Mouse (Mus musculus): ENCODE results near the gene Plau.

The Plau gene

DNA sequence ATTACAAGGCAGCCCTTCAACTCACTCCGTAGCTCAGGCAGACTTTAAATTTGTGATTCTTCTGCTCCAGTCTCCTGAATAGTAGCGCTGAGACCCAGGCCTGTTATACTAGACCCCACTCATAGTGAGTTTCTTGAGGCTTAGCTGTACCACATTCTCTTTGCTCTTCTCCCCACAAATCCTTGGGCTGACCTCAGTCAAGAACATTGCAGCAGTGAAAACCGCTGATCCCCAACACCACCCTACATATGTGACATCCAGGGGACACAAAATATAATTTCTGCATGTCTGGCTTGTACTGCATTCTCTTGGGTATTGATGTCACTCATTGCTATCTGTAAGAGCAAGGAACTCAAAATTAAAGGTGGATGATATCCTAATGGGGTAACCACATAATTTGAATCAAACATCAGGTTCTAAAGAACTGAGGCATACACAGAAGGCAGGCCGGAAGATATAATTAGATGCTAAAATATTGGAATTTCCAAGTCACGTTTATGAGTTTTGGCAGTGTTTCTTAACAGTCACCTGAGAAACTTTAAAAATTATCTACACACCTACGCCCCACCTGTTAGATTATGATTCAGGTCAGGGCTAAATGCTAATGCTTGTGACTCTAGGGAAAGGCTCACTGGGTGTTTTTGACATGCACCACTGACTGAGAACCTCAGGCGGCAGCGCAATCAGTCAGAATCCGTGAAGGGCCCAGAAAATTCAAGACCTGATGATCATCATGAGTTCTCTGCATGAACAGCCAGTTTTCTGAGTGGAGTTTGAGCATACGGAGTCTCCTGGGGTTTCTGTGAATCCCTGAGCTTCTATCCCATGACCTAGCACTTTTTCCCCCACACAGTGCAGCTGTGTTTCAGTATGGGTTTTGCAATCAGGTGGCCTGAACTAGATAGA, 8.5 kb downstream of the Plau start:
- DNase-seq (ENCODE audit: low spot score): no peak

DNA sequence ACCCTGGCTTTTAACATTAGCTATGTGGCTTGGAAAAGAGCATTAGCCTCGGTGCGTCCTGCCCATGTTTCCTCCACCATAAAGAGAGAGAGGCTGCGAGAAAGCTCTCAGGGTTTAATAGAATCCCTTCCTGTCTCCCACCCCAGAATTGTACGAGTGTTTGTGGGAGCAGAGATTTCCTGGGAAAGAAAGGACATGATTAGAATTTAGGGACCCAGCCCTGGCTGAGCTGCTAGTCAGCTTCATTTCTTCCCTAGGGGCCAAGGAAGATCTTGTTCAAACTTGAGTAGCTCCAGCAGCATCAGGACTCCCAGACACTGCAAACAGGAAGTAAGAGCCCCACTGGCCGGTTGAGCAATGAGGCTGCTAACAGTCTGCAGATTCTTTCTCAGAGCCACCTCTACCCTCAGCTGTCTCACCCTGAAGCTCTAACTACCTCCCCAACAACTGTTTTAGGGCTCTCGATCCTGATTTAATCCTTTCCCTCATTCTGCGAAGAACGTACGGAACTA, 9.2 kb downstream of the Plau start:
- no peak for DNase-seq (ENCODE audit: low spot score)

DNA sequence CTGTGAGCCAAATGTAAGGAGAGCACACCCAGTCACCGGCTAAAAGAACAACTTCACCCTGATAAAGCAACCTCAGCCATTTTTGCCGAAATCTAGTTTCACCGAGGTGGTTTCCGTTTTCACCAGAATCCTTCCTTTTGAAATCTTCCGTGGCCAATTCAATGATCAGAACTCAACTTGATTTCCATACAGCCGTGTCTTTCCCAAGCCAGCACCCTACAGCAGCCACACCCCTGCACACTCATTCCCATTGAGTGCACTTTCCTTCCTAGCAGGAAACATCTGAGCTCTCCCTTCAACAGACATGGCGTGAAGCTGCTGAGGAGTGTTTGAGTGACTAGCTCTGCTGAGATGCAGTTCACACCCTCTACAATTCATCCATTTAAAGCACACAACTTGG, 9.8 kb downstream of the Plau start:
- DNase-seq (ENCODE audit: low spot score): no peak

DNA sequence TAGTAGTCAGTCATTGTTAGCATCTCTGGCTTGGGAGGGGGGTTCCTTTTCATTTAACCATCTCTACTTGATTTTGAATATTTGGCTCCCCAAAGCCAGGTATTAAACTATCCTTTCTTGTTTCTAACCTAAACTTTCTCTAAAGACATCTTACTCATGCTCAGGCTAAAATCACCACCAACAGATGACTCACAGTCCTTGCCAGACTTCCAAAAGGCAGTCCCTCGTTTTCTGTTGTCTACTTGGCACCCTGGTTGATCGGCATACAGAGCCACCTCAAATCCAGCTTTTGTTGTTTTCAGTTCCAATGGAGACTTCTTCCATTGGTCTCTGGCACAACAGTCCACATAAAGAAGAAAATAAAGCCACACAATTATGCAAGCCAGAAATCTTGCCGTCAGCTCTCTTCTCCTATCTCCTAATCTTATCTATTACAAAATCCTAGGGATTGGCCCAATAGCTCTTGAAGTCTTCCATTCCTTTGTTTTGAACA, 11.2 kb downstream of the Plau start:
- DNase-seq (ENCODE audit: low spot score): no peak

GRCm38 (mm10) chr14:20849753-20850152, 13.3 kb downstream of the Plau start:
- no peak for DNase-seq (ENCODE audit: low spot score)

- no peak for DNase-seq (ENCODE audit: low spot score)
Measured at GRCm38 (mm10) chr14:20850498-20850897, 14.0 kb downstream of the Plau start.

- DNase-seq (ENCODE audit: low spot score): no peak
Measured at GRCm38 (mm10) chr14:20851776-20852175, 15.3 kb downstream of the Plau start.

DNA sequence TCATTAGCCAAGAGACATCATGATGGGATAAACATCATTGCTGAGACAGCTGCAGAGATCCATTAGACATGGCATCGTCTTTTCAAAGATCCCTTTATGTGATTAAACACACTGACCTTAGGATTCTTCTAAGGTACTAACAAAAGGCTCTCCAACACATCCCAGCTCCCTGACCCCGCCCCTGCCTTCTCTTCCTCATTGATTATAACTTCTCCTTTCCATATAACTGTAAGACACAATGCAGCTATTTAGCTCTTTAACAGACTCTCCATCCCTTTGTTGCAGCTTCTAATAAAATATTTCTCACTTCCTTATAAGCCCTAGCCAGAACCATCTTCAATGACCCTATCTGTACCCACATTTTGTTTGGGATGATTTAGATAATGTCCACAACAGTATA, 24.7 kb downstream of the Plau start:
- DNase-seq (ENCODE audit: low spot score): no peak

GRCm38 (mm10) chr14:20861559-20861958, 25.1 kb downstream of the Plau start:
- DNase-seq (ENCODE audit: low spot score): no peak

- DNase-seq (ENCODE audit: low spot score): no peak
Measured at GRCm38 (mm10) chr14:20863306-20864065, 27.0 kb downstream of the Plau start.

- DNase-seq (ENCODE audit: low spot score): no peak
Measured at GRCm38 (mm10) chr14:20864192-20864591, 27.7 kb downstream of the Plau start.

- DNase-seq (ENCODE audit: low spot score): no peak
Measured at GRCm38 (mm10) chr14:20865604-20866003, 29.1 kb downstream of the Plau start.

DNA sequence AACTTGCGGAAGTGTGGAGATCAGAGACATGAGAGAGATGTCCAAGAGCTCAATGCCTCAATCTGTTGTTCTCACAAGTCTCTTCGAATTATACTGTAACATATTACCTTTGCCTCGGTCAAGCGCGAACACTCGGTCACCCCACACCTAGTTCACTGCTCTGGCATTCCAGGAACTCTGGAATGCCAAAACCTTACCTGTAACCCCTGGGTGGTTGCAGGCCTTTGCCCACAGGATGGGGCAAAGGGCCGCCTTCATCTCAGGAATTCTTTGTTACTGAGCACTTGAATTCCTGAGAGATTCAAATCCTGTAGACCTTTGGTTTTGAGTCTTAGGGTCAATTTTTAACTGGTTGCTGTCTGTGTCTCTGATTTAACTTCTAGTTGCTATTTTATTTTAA, 29.9 kb downstream of the Plau start:
- DNase-seq (ENCODE audit: low spot score): no peak

DNA sequence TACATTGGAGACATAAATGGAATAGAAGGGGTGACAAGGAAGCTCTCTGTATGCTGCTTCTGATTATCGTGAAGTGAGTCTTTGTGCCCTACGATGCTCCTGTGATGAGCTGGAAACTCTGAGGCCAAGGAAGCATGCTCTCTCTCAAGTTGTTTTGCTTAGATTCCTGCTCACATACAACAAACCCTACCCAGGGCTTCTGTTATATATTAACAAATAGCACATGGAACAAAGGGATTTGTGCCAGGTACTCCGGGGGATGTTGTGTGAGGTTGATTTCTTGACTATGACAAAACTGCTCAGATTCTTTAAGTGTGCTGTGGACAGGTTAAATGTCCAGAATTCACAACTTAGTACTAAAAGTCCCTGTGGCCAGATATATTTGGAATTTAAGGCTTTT, 33.6 kb downstream of the Plau start:
- no peak for DNase-seq (ENCODE audit: low spot score)

DNA sequence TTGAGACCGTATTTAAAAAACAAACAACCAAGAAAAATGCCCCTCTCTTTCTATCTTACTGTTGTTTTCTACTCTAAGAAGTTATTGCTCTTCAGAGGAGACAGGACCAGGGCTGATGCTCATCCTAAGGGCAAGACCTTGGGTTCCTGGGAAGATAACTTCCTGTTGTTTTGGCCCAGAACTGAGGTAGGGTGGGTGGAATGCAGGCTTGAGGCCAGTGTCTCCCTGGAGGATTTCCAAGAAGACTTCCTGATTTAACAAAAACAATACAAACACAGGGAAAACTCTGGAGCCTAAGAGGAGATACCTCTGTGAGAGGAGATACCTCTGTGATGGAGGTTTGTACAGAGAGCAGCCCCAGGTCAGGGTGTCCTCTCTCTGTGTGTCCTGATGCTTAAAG, 35.0 kb downstream of the Plau start:
- DNase-seq (ENCODE audit: low spot score): no peak

GRCm38 (mm10) chr14:20873307-20873706, 36.8 kb downstream of the Plau start:
- DNase-seq (ENCODE audit: low spot score): peak; percentile 73

- no peak for DNase-seq (ENCODE audit: low spot score)
Measured at GRCm38 (mm10) chr14:20873931-20874330, 37.5 kb downstream of the Plau start.

- DNase-seq (ENCODE audit: low spot score): no peak
Measured at GRCm38 (mm10) chr14:20884691-20885090, 48.2 kb downstream of the Plau start.

- DNase-seq (ENCODE audit: low spot score): peak; percentile 24
Measured at GRCm38 (mm10) chr14:20885091-20885888, 48.8 kb downstream of the Plau start.

GRCm38 (mm10) chr14:20886266-20886665, 49.8 kb downstream of the Plau start:
- peak; percentile 27 for DNase-seq (ENCODE audit: low spot score)

- DNase-seq (ENCODE audit: low spot score): no peak
Measured at GRCm38 (mm10) chr14:20887541-20888085, 51.2 kb downstream of the Plau start.

- DNase-seq (ENCODE audit: low spot score): peak; percentile 40
Measured at GRCm38 (mm10) chr14:20891941-20892402, 55.5 kb downstream of the Plau start.

Measured in layer of hippocampus, adult 9-10 months (tissue).